Mouse (Mus musculus) stomach, embryonic 15.5 days (tissue): ENCODE data around the gene Psg23. TPM values are rescaled to one million over a fixed set of nuclear protein-coding genes. Genes with fewer than 3 reads are reported as not detected.
"Not testable (repeated sequence)": the region's sequence is repeated elsewhere in the genome, so short reads cannot be mapped to it uniquely, and the experiment has no call there.

Experiments
- ATAC-seq: fragments of 200-750 bp; cut with Nextera tagmentation; 2 replicates; pipeline ENCODE4 v1.8.0; 2017; ENCODE audit warnings: low read depth, moderate number of reproducible peaks, moderate TSS enrichment; ENCODE audit not compliant: insufficient read depth, low FRiP score
- H3K27ac ChIP-seq: fragments of 300-500 bp; sonication (generic); 2 replicates; pipeline ENCODE4 v1.5.1; 2015; ENCODE audit warnings: mild to moderate bottlenecking, inconsistent platforms
- H3K27me3 ChIP-seq: fragments of 300-500 bp; sonication (generic); replicated peaks from 2 replicates; pipeline ENCODE4 v1.6.1; 2015; ENCODE audit warnings: inconsistent platforms
- H3K36me3 ChIP-seq: fragments of 300-500 bp; sonication (generic); 2 replicates; pipeline ENCODE4 v1.6.1; 2015; ENCODE audit warnings: inconsistent platforms
- H3K4me1 ChIP-seq: fragments of 300-500 bp; sonication (generic); 2 replicates; pipeline ENCODE4 v1.6.1; 2015; ENCODE audit warnings: inconsistent platforms
- H3K4me2 ChIP-seq: fragments of 300-500 bp; sonication (generic); 2 replicates; pipeline ENCODE4 v1.6.1; 2015; ENCODE audit warnings: mild to moderate bottlenecking, inconsistent platforms
- H3K4me3 ChIP-seq: fragments of 300-500 bp; sonication (generic); replicated peaks from 2 replicates; pipeline ENCODE4 v1.5.1; 2015; ENCODE audit warnings: inconsistent platforms
- H3K9ac ChIP-seq: fragments of 300-500 bp; sonication (generic); 2 replicates; pipeline ENCODE4 v1.6.1; 2015; ENCODE audit warnings: inconsistent platforms
- H3K9me3 ChIP-seq: fragments of 300-500 bp; sonication (generic); 2 replicates; pipeline ENCODE4 v1.6.1; 2016; ENCODE audit warnings: inconsistent platforms
- WGBS: fragments of 180-500 bp; shearing (Covaris S2); methylation state at CpG from one replicate; pipeline ENCODE4 v1.1.7; 2015; 5-methylcytosine and 5-hydroxymethylcytosine counted together
- polyA plus RNA-seq: library from polyadenylated mRNA; unstranded; fragments of >200 nt; fragmentation: Nextera tagmentation; extraction: Ambion mirVana; gene quantifications from 2 replicates; pipeline ENCODE4 v1.2.1, GENCODE M21; 2015

Gene Psg23
- polyA plus RNA-seq = not detected in 2 replicates

DNA sequence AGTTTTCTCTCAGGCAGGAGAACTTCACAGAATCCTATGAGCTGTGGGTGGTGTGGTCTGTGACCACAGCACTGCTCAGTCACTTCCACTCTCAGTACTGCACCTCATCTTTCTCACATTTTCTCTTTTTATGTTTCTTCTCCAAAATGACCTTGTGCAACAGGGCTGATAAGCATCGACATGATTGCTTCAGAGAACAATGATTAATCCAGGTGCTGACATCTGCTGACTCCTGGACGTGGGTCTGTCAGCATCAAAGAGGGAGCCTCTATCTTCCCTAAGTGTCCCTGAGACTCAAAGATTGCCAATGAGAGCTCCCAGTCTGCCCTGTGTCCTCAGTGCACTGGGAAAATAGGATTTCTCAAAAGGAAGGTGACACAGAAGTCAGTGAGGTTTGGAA, at the start of gene Psg23:
TSS of gene Psg23 (minus strand) at position 101 of the 400 bp plus-strand sequence.
- ATAC-seq, H3K9me3 ChIP-seq, H3K4me3 ChIP-seq, H3K9ac ChIP-seq, H3K27me3 ChIP-seq, H3K36me3 ChIP-seq, H3K27ac ChIP-seq, H3K4me1 ChIP-seq, H3K4me2 ChIP-seq: not testable (repeated sequence)
- 49% methylated on average over 2 of the region's 2 CpGs for WGBS

DNA sequence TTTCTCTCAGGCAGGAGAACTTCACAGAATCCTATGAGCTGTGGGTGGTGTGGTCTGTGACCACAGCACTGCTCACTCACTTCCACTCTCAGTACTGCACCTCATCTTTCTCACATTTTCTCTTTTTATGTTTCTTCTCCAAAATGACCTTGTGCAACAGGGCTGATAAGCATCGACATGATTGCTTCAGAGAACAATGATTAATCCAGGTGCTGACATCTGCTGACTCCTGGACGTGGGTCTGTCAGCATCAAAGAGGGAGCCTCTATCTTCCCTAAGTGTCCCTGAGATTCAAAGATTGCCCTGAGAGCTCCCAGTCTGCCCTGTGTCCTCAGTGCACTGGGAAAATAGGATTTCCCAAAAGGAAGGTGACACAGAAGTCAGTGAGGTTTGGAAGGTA, 40.3 kb upstream of the Psg23 start, which contains the start of gene Psg21:
TSS of gene Psg21 (minus strand) at position 101 of the 400 bp plus-strand sequence.
- ATAC-seq, H3K36me3 ChIP-seq, H3K4me1 ChIP-seq, H3K4me3 ChIP-seq, H3K9ac ChIP-seq, H3K9me3 ChIP-seq, H3K27me3 ChIP-seq, H3K27ac ChIP-seq, H3K4me2 ChIP-seq: not testable (repeated sequence)
- 60% methylated on average over 2 of the region's 2 CpGs for WGBS

DNA sequence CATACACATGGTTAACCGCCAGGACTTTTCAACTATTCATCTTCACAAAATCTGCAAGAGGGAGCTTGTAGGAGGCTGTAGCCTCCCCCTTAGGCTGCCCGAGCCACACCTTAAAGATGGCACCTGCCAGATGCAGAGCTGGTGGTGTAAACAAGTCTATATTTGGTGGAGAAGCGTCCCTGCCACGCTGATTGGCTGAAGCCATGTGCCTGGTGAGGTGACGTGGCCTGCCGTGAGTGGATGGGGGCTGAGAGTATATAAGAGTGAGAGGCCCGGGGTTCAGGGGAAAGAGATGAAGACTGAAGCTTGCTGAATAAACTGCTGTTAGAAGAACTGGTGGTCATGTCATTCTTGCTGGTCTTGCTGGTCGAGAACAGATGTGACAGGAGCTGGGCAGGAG, 10.6 kb upstream of the Psg23 start:
- not testable (repeated sequence) for H3K4me1 ChIP-seq, H3K4me3 ChIP-seq, H3K9me3 ChIP-seq, H3K36me3 ChIP-seq, H3K27me3 ChIP-seq, ATAC-seq, H3K4me2 ChIP-seq, H3K9ac ChIP-seq, H3K27ac ChIP-seq
- WGBS = 76% methylated on average over 8 of the region's 8 CpGs

DNA sequence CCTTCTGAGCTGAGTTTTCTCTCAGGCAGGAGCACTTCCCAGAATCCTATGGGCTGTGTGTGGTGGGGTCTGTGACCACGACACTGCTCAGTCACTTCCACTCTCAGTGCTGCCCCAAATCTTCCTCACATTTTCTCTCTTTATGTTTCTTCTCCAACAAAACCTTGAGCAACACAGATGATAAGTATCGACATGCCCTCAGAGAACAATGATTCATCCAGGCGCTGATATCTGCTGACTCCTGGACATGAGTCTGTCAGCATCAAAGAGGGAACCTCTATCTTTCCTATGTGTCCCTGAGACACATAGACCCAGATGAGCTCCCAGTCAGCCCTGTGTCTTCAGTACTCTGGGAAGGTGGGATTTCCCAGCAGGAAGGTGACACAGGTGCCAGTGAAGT, 49.1 kb downstream of the Psg23 start, which contains the start of gene Psg27:
TSS of gene Psg27 (minus strand) at position 101 of the 400 bp plus-strand sequence.
- 70% methylated on average over 3 of the region's 3 CpGs for WGBS
- Histone ChIP-seq H3K9me3 (no peaks in the 10 kb centered on the region), H3K4me3 (no peak within 1 kb of the TSS), H3K36me3 (no peaks in the 10 kb centered on the region), H3K4me2 (no peak within 1 kb of the TSS), H3K4me1 (no peaks in the 10 kb centered on the region), H3K27me3 (no peaks in the 10 kb centered on the region), H3K9ac (no peak within 1 kb of the TSS), H3K27ac (no peak within 1 kb of the TSS)
- ATAC-seq = no peak

GRCm38 (mm10) chr7:18559850-18560249, 56.5 kb downstream of the Psg23 start:
- no peak for ATAC-seq
- Histone ChIP-seq H3K4me2 (no peak overlapping the region), H3K27me3 (no peaks in the 10 kb centered on the region), H3K9ac (no peak overlapping the region), H3K36me3 (no peaks in the 10 kb centered on the region), H3K9me3 (no peaks in the 10 kb centered on the region), H3K4me1 (no peaks in the 10 kb centered on the region), H3K4me3 (no peak overlapping the region), H3K27ac (no peak overlapping the region)

Other genes with a start within 250 kb of the Psg23 start
- not detected in 2 replicates for gene Psg28, start 184.5 kb downstream of the Psg23 start, polyA plus RNA-seq
- gene Psg26, start 132.3 kb downstream of the Psg23 start, polyA plus RNA-seq = not detected in 2 replicates
- gene Psg25, start 84.2 kb downstream of the Psg23 start, polyA plus RNA-seq = 0.04 TPM in 1 of 2 replicates, not detected in the other
- not detected in 2 replicates for gene Psg27, start 49.2 kb downstream of the Psg23 start, polyA plus RNA-seq
- gene Psg21, start 40.2 kb upstream of the Psg23 start, polyA plus RNA-seq = not detected in 2 replicates
- gene Psg20, start 69.7 kb upstream of the Psg23 start, polyA plus RNA-seq = not detected in 2 replicates
- not detected in 2 replicates for gene Psg22, start 101.6 kb upstream of the Psg23 start, polyA plus RNA-seq
- gene Psg19, start 182.0 kb upstream of the Psg23 start, polyA plus RNA-seq = not detected in 2 replicates
- 0.08 and 0.19 TPM in 2 replicates for gene Psg17, start 205.1 kb upstream of the Psg23 start, polyA plus RNA-seq
- gene Mill2, start 223.5 kb upstream of the Psg23 start, polyA plus RNA-seq = 1.2 and 1.5 TPM in 2 replicates